Mouse (Mus musculus) right cerebral cortex, adult 2 months (tissue): ENCODE measurements around the gene Nek5.
A peak's percentile ranks its signal among the peaks of the same experiment; 100 is the strongest.
"Not testable (repeated sequence)": the region's sequence is repeated elsewhere in the genome, so short reads cannot be mapped to it uniquely, and the experiment has no call there.

Experiments
- DNase-seq, 2 experiments: peaks; one replicate each; pipeline ENCODE4 v3.0.0; 2021 to 2022; ENCODE audit warnings: low spot score in 2 of 2

The Nek5 gene

DNA sequence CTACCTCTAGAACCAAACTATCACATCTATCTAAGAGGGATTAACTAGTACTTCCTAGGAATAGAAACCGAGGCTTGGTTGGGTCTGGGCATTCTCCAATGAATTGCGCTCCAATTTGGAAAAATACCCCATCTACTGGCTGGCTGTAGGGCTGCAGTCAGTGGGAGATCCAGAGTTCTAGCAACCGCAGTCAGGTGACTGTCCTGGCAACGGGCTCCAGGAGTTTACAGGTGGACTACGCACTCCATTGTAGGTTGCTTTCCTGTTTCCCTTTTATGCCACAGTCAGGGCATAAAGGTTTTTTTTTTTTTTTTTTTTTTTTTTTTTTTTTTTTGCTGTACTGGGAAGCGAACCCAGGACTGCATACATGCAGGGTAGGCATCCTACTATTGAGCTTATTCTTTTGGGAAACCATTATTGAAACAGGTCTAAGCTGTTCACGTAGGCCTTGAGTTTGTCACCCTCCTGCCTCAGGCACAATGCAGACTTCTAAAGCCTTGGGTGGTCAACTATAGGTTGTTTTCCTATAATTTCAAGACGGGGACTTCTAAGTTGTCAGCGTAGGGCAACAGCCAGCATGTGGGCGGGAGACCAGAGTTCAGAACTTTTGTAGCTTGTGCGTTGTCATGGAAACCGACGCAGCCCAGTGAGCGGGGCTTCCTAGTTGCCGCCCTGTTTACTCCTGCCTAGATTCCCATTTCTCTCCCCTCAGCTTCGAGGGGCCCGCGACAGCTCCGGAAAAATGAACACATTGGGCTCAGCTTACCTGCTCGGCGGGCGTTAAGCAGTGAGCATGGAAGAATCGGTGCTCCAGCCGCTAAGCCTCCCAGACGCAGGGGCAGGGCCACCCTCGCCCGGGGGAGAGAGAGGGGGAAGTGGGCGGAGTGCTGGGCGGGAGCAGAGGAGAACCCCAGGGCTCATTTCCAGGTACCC, at the start of gene Nek5:
Gene Nek5 (minus strand): TSS at position 834 of the 933 bp plus-strand sequence.
- peak in 1 of 2 experiments; percentile 5 for DNase-seq

GRCm38 (mm10) chr8:22169167-22169566, 44.3 kb upstream of the Nek5 start:
- peak; percentile 18 to 48 for DNase-seq

DNA sequence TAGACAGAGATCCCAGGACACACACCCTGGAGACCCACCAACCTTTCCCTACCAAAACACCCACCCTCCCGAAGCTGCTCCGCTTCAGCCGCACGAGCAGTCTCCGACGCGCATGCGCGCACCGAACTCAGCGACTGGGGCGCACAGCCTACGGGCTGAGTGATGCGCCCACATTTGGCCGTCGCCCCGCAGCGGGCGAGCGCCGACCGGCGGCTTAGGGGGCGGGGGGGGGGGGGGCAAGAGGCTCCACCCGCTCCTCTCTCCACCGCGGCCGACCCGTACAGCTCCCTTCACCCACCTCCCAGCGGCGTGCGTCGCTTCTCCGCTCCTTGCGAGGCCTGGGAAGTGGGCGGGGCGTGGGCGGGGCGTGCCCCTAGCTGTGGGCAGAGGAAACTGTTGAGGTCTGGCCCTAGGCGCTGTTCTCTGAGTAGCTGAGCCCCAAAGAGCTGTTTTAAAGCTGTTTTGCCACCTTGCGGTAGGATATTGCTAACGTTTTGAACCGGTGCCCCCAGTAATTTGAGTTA, 41.3 kb upstream of the Nek5 start, which contains the start of gene Nek3:
Gene Nek3 (minus strand): TSS at position 356 of the 524 bp plus-strand sequence.
- DNase-seq, result peak; percentile 73 to 76

- DNase-seq, result no peak
Measured at GRCm38 (mm10) chr8:22165251-22166079, 40.6 kb upstream of the Nek5 start.

DNA sequence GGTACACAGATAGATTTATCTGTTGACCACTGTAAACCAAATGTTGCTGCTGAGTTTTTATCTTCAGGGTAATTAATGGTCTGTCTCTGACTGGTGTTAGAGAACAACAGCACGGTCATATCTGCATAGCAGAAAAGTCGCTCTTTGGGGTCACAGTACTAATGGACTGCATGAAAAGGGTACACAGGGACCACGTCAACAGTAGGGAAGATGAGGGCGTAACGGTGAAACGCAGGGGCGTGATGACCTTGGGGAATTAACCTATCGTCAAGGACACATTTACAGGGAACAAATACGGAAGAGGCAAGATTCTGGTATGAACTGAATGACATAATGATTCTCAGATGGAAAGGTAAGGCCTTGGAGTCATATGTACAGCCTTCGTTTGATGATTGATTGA, 39.6 kb upstream of the Nek5 start:
- DNase-seq, result no peak

- DNase-seq, result no peak
Measured at GRCm38 (mm10) chr8:22162206-22162605, 37.4 kb upstream of the Nek5 start.

GRCm38 (mm10) chr8:22150345-22150663, 25.5 kb upstream of the Nek5 start:
- DNase-seq, result no peak

- no peak for DNase-seq
Measured at GRCm38 (mm10) chr8:22149643-22150344, 24.9 kb upstream of the Nek5 start.

- no peak for DNase-seq
Measured at GRCm38 (mm10) chr8:22148367-22148740, 23.5 kb upstream of the Nek5 start.

- DNase-seq, result no peak
Measured at GRCm38 (mm10) chr8:22147706-22148366, 23.0 kb upstream of the Nek5 start.

- no peak for DNase-seq
Measured at GRCm38 (mm10) chr8:22145831-22146230, 21.0 kb upstream of the Nek5 start.

GRCm38 (mm10) chr8:22143764-22144491, 19.1 kb upstream of the Nek5 start:
- no peak for DNase-seq

GRCm38 (mm10) chr8:22142592-22142991, 17.7 kb upstream of the Nek5 start:
- no peak for DNase-seq

GRCm38 (mm10) chr8:22141836-22142385, 17.1 kb upstream of the Nek5 start:
- no peak for DNase-seq

GRCm38 (mm10) chr8:22136462-22136861, 11.6 kb upstream of the Nek5 start:
- DNase-seq, result not testable (repeated sequence)

GRCm38 (mm10) chr8:22134750-22135135, 9.9 kb upstream of the Nek5 start:
- DNase-seq, result no peak

DNA sequence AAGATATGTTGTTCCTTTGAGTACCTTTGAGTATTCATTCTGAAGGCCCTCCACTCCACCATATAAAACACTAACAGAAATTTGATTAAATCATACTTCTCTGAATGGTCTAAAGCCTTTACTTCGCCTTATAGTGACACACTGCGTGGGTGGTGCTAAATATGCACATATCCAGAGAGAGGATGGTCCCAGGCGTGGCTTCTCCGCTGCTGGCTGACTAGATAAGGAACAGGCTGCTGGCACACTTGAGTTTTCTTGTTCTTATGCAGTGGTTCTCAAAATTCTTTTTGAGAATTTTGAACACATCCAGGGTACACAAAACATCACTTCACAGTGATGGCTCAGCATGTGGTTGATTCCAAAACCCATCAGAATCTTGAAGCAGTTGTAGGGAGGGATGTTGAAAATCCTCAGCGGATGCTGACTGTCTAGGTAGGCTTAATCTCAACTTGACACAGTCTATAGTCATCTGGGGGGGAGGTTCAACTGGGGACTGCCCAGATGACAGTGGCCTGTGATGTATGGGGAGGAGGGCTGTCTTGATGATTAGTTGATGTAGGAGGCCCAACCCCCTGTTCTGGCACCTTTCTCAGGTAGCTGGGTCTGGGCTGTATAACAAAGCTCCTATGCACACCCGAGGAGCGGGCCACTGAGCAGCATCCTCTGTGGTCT, 9.4 kb upstream of the Nek5 start:
- peak; percentile 5 to 12 for DNase-seq

- no peak for DNase-seq
Measured at GRCm38 (mm10) chr8:22132062-22132461, 7.2 kb upstream of the Nek5 start.

GRCm38 (mm10) chr8:22107020-22107419, 17.8 kb downstream of the Nek5 start:
- DNase-seq, result no peak

- DNase-seq, result no peak
Measured at GRCm38 (mm10) chr8:22091568-22091967, 33.3 kb downstream of the Nek5 start.
